Mouse (Mus musculus): ENCODE results near the gene Accs. TPM values are rescaled to one million over a fixed set of nuclear protein-coding genes. Genes with fewer than 3 reads are reported as not detected.

Accs gene
- polyA plus RNA-seq, 1 experiment from 2014 or later, result 5.1 TPM

- 91% methylated on average over 5 of the region's 5 CpGs for WGBS
- Histone ChIP-seq H3K9ac (no peak overlapping the region), H3K4me2 (no peak overlapping the region), H3K4me3 (no peak overlapping the region), H3K9me3 (no peaks in the 10 kb centered on the region), H3K27me3 (no peaks in the 10 kb centered on the region), H3K27ac (replicated peaks) (no peak overlapping the region), H3K36me3 (peaks cover 90% of the 10 kb centered on the region), H3K4me1 (replicated peaks) (no peaks in the 10 kb centered on the region)
- ATAC-seq (ENCODE audit: low read depth), result no peak
Measured at GRCm38 (mm10) chr2:93808071-93808470, 41.7 kb downstream of the Accs start.

DNA sequence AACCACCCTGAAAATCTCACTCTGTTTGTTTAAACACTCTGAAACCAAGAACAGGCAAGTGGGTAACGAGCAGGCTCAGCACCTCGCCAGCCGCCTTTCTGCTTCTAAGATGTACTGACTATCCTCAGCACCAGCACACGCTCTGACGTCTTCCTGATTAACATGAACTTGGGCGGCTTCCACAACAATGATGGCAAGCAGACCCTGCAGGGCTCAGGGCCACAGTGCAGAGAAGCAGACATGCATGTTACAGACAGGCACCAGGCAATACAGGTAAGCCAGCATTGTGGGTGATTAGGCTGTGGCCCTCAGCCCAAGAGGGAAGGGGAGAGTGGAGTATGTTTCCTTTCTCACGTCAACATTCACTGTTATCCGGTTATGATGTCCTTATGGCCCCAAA lies 42.3 kb downstream of the Accs start:
- WGBS, result 89% methylated on average over 8 of the region's 8 CpGs
- no peak overlapping the region for H3K27ac ChIP-seq (replicated peaks)
- no peak overlapping the region for H3K4me3 ChIP-seq
- H3K4me2 ChIP-seq, result no peak overlapping the region
- H3K36me3 ChIP-seq, result peaks cover 88% of the 10 kb centered on the region
- ATAC-seq (ENCODE audit: low read depth), result no peak
- no peaks in the 10 kb centered on the region for H3K9me3 ChIP-seq
- H3K9ac ChIP-seq, result no peak overlapping the region
- no peaks in the 10 kb centered on the region for H3K27me3 ChIP-seq
- H3K4me1 ChIP-seq (replicated peaks), result no peaks in the 10 kb centered on the region

DNA sequence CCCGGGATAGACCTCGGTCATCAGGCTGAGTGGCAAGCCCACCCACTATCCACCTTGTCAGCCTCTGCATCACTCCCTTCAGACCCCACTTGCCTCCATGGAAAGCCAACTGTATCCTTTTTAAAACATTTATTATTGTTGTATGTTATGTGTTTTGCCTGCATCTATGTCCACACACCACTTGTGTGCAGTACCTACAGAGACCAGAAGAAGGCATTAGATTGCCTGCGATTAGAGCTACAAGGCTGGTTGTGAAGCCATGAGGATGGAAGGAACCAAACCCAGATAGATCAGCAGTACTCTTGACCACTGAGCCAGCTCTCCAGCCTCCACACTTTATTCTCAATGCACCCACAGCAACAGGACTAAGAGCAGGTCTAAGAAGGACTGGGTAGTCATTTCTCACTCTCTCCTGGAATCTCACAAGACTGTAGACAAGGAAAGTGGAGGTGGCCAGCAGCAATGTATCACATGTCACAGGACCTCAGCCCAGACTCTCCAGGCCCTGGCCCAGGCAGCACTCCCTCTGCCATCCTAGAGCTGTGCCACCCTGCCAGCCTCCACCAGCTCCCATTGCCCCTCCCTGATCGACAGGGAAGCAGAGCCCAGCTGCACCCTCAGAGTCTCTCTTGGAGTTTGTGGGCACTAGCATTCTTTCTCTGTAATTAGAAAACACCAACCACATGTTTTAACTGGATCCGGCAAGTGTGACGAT lies 43.1 kb downstream of the Accs start:
- peaks cover 86% of the 10 kb centered on the region for H3K36me3 ChIP-seq
- WGBS, result 94% methylated on average over 6 of the region's 6 CpGs

DNA sequence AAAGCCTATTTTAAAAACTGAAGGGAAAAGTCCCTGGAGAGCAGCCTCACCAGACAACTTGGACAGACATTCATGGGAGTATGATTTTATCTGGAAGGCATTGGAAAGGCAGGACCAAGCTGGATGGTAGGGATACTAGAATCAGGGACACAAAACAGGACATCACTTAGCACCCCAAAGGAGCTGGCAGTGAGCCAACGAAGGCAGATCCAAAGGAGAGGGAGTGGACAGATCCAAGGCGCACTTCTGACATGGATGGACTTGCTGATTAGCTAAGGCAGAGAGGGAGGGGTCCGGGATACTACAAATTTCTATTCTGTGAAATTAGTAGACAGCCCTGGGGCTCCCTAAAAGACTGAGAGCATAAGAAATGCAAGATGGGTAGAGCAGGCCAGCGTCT lies 44.2 kb downstream of the Accs start:
- no peaks in the 10 kb centered on the region for H3K27me3 ChIP-seq
- H3K9ac ChIP-seq, result no peak overlapping the region
- H3K4me1 ChIP-seq (replicated peaks), result no peaks in the 10 kb centered on the region
- WGBS, result 88% methylated on average over 4 of the region's 4 CpGs
- H3K4me2 ChIP-seq, result no peak overlapping the region
- H3K27ac ChIP-seq (replicated peaks), result no peak overlapping the region
- ATAC-seq (ENCODE audit: low read depth), result no peak
- H3K9me3 ChIP-seq, result no peaks in the 10 kb centered on the region
- H3K4me3 ChIP-seq, result no peak overlapping the region
- peaks cover 85% of the 10 kb centered on the region for H3K36me3 ChIP-seq

More for the DNA sequence above, 43.1 kb downstream of the Accs start:
- Histone ChIP-seq H3K27ac (replicated peaks) (no peak overlapping the region), H3K4me2 (no peak overlapping the region), H3K9ac (no peak overlapping the region), H3K4me3 (no peak overlapping the region), H3K9me3 (no peaks in the 10 kb centered on the region), H3K27me3 (no peaks in the 10 kb centered on the region), H3K4me1 (replicated peaks) (no peaks in the 10 kb centered on the region)
- ATAC-seq (ENCODE audit: low read depth), result no peak

GRCm38 (mm10) chr2:93805066-93805465 lies 44.7 kb downstream of the Accs start:
- H3K4me3 ChIP-seq, result no peak overlapping the region
- no peak for ATAC-seq (ENCODE audit: low read depth)
- H3K4me2 ChIP-seq, result no peak overlapping the region
- H3K4me1 ChIP-seq (replicated peaks), result no peaks in the 10 kb centered on the region
- H3K27ac ChIP-seq (replicated peaks), result no peak overlapping the region
- H3K9ac ChIP-seq, result no peak overlapping the region
- H3K27me3 ChIP-seq, result no peaks in the 10 kb centered on the region
- WGBS, result 83% methylated on average over 5 of the region's 5 CpGs
- H3K9me3 ChIP-seq, result no peaks in the 10 kb centered on the region
- peaks cover 81% of the 10 kb centered on the region for H3K36me3 ChIP-seq

- H3K9ac ChIP-seq, result no peak overlapping the region
- no peaks in the 10 kb centered on the region for H3K4me1 ChIP-seq (replicated peaks)
- no peak overlapping the region for H3K4me2 ChIP-seq
- no peak for ATAC-seq (ENCODE audit: low read depth)
- WGBS, result 97% methylated on average over 2 of the region's 2 CpGs
- no peak overlapping the region for H3K4me3 ChIP-seq
- no peak overlapping the region for H3K27ac ChIP-seq (replicated peaks)
- no peaks in the 10 kb centered on the region for H3K27me3 ChIP-seq
- peaks cover 78% of the 10 kb centered on the region for H3K36me3 ChIP-seq
- no peaks in the 10 kb centered on the region for H3K9me3 ChIP-seq
Measured at GRCm38 (mm10) chr2:93802947-93803346, 46.8 kb downstream of the Accs start.

DNA sequence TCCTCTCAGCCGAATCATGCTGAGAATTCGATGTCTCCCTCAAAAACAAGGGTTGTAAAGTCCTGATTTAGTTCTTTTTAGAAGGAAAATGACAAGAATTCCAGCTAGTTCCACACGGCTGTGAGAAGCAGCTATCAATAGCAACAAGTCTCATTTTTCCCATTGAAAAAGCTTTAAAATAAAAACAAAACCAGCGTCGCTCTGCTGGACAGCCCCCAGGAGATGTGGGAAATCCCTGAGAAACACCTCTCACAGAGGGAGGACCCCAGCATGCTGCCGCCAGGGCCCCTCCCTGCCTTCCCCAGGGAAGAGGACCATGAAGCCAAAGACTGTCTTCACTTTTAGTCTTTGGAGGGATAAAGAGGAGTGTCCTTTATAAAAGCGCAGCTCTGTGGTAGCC lies 48.6 kb downstream of the Accs start:
- Histone ChIP-seq H3K9ac (no peak overlapping the region), H3K27ac (replicated peaks) (no peak overlapping the region), H3K9me3 (no peaks in the 10 kb centered on the region), H3K4me1 (replicated peaks) (peaks cover 3% of the 10 kb centered on the region; the same call in 1 of the 2 replicates), H3K4me2 (no peak overlapping the region), H3K36me3 (peaks cover 79% of the 10 kb centered on the region), H3K27me3 (no peaks in the 10 kb centered on the region), H3K4me3 (no peak overlapping the region)
- WGBS, result 76% methylated on average over 7 of the region's 7 CpGs
- no peak for ATAC-seq (ENCODE audit: low read depth)

GRCm38 (mm10) chr2:93797162-93797795 lies 52.5 kb downstream of the Accs start:
- 79% methylated on average over 19 of the region's 19 CpGs for WGBS

DNA sequence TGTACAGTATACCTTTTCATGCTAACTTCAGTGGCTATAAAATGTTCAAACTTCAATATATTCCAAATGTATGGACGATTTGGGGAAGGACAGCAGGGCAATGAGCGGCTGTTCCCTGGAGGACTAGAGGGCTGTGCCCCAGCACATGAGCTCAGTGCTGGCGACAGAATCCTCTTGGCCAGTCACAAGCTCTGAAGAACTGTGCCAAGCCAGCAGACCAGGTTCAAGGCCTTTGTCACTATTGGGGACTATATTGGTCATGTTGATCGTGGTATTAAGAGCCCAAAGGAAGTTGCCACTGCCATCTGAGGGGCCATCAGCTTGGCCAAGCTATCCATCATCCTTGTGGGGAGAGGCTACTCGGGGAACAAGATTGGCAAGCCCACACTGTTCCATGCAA lies 55.4 kb downstream of the Accs start:
- Histone ChIP-seq H3K27me3 (no peaks in the 10 kb centered on the region), H3K4me3 (no peak overlapping the region), H3K4me1 (replicated peaks) (peaks cover 15% of the 10 kb centered on the region; the same call in 1 of the 2 replicates), H3K9ac (no peak overlapping the region), H3K36me3 (peaks cover 67% of the 10 kb centered on the region), H3K27ac (replicated peaks) (no peak overlapping the region), H3K4me2 (no peak overlapping the region), H3K9me3 (no peaks in the 10 kb centered on the region)
- ATAC-seq (ENCODE audit: low read depth), result no peak
- WGBS, result 91% methylated on average over 5 of the region's 5 CpGs

More at GRCm38 (mm10) chr2:93797162-93797795, 52.5 kb downstream of the Accs start:
- no peaks in the 10 kb centered on the region for H3K9me3 ChIP-seq
- H3K4me3 ChIP-seq, result no peak overlapping the region
- H3K4me2 ChIP-seq, result no peak overlapping the region
- no peak overlapping the region; the same call in 1 of the 2 replicates for H3K27ac ChIP-seq (replicated peaks)
- peaks cover 77% of the 10 kb centered on the region for H3K36me3 ChIP-seq
- no peak overlapping the region for H3K9ac ChIP-seq
- no peaks in the 10 kb centered on the region for H3K27me3 ChIP-seq
- no peak for ATAC-seq (ENCODE audit: low read depth)
- peaks cover 5% of the 10 kb centered on the region; the same call in 1 of the 2 replicates for H3K4me1 ChIP-seq (replicated peaks)

DNA sequence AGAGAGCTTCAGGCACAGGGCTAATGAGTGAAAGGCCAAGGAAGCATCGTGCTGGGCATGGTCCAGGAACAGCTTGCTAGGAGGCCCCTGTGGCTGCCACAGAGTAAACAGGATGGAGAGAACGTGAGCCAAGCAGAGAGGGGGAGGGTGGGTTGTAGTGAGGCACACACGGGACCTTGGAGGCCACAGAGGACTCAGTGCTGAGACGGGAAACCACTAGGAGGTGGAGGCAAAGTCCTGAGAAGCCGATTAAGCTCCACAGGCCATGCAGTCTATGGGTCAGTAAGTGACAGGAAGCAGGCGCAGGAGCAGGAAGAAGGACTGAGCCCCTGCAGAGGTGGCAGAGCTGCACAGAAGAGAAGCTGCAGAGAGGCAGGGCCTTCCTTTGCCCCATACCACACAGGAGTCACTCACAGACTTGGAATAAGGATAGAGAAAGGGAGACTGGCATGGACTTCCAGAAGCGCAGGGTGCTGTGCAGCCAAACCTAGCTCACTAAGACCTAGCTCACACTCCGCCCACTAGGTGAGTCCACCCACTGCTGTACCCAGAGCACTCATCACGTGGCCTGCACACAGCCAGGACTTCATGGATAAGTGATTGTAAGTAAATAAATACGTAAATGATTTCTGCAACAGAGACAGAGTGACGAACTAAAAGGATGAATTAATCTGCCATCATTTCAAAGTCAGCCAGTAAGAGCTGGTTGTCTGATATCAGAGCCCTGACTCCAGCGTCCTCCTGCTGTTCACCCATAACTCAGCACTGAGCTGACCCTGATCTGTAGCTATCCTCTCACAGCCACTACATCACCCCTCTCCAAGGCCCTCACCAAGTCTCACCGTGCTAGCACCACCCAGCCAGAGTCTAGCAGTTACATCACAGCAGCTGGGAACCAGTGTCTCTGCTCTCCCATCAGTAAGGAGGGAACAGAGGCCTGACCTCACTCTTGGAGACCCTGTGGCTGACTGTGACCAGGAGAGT lies 57.9 kb downstream of the Accs start:
- Histone ChIP-seq H3K27ac (replicated peaks) (no peak overlapping the region), H3K4me2 (no peak overlapping the region), H3K4me3 (no peak overlapping the region), H3K9me3 (no peaks in the 10 kb centered on the region), H3K36me3 (peaks cover 62% of the 10 kb centered on the region), H3K4me1 (replicated peaks) (peaks cover 12% of the 10 kb centered on the region; the same call in 1 of the 2 replicates), H3K27me3 (no peaks in the 10 kb centered on the region), H3K9ac (no peak overlapping the region)
- 61% methylated on average over 13 of the region's 13 CpGs for WGBS
- ATAC-seq (ENCODE audit: low read depth), result peak; percentile 32; the same call in 1 of the 2 replicates

DNA sequence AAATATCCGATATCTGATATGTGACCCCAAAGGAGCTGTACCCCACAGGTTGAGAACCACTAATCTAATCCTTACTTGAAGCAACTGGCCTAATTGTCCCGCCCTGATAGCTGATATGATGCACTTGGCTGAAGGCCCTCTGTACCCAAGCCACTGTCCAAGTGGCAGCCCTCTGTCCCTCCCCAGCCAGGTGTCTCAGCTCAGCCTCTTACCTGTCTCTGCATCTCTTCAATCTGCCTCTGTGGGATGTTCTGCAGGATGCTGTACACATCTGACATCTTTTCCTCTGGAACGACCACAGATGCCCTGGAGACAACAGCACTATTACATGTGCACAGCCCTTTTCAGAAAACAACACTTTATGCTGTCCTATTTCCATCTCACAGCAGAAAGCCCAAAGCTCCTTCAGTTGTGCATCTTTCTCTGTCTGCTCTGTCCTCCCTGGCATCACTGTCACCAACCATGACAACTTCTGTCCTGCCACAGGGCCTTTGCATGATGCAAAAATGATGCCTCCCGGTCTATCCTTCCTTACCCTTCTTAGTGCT lies 58.9 kb downstream of the Accs start:
- no peaks in the 10 kb centered on the region for H3K9me3 ChIP-seq
- no peak overlapping the region for H3K4me3 ChIP-seq
- no peak for ATAC-seq (ENCODE audit: low read depth)
- H3K27me3 ChIP-seq, result no peaks in the 10 kb centered on the region
- peaks cover 53% of the 10 kb centered on the region for H3K36me3 ChIP-seq
- no peak overlapping the region for H3K9ac ChIP-seq
- H3K4me2 ChIP-seq, result no peak overlapping the region
- H3K27ac ChIP-seq (replicated peaks), result no peak overlapping the region
- peaks cover 15% of the 10 kb centered on the region for H3K4me1 ChIP-seq (replicated peaks)
- WGBS, result 88% methylated on average over 4 of the region's 4 CpGs
